Mouse (Mus musculus) lung, postnatal 0 days (tissue): ENCODE data around the gene Vmn1r4. TPM values are rescaled to one million over a fixed set of nuclear protein-coding genes. Genes with fewer than 3 reads are reported as not detected.
A peak's percentile ranks its signal among the peaks of the same experiment; 100 is the strongest.

Experiments
- ATAC-seq: fragments of 200-750 bp; cut with Nextera tagmentation; 2 replicates; pipeline ENCODE4 v1.8.0; 2017; ENCODE audit warnings: moderate library complexity
- DNase-seq: peaks from one replicate; pipeline ENCODE4 v3.0.0-alpha.2; 2016; ENCODE audit warnings: low spot score
- H3K27ac ChIP-seq: fragments of 300-500 bp; sonication (generic); 2 replicates; pipeline ENCODE4 v1.5.1; 2014; ENCODE audit warnings: antibody characterized with exemption, mild to moderate bottlenecking, low read length, mixed read lengths
- H3K27me3 ChIP-seq: fragments of 300-500 bp; sonication (generic); replicated peaks from 2 replicates; pipeline ENCODE4 v1.6.1; 2014; ENCODE audit warnings: low read length, mixed read lengths; ENCODE audit not compliant: insufficient read depth
- H3K36me3 ChIP-seq: fragments of 300-500 bp; sonication (generic); 2 replicates; pipeline ENCODE4 v1.6.1; 2014; ENCODE audit warnings: low read length, mixed read lengths; ENCODE audit not compliant: insufficient read depth
- H3K4me1 ChIP-seq: fragments of 300-500 bp; sonication (generic); 2 replicates; pipeline ENCODE4 v1.6.1; 2014; ENCODE audit warnings: antibody characterized with exemption, low read depth, low read length, mixed read lengths; ENCODE audit not compliant: insufficient read depth
- H3K4me2 ChIP-seq: fragments of 300-500 bp; sonication (generic); replicated peaks from 2 replicates; pipeline ENCODE4 v1.6.1; 2014; ENCODE audit warnings: low read depth, mild to moderate bottlenecking, low read length, moderate library complexity, mixed read lengths
- H3K4me3 ChIP-seq: fragments of 300-500 bp; sonication (generic); 2 replicates; pipeline ENCODE4 v1.5.1; 2014; ENCODE audit warnings: low read depth, low read length
- H3K9ac ChIP-seq: fragments of 300-500 bp; sonication (generic); replicated peaks from 2 replicates; pipeline ENCODE4 v1.6.1; 2014; ENCODE audit warnings: low read depth, mild to moderate bottlenecking
- H3K9me3 ChIP-seq: fragments of 300-500 bp; sonication (generic); 2 replicates; pipeline ENCODE4 v1.6.1; 2016; ENCODE audit warnings: low read length, mixed read lengths
- CTCF ChIP-seq: IDR thresholded peaks from 2 replicates; pipeline ENCODE4 v1.5.1; 2016; ENCODE audit warnings: antibody characterized with exemption, mild to moderate bottlenecking
- EP300 ChIP-seq: IDR thresholded peaks from 2 replicates; pipeline ENCODE4 v1.6.1; 2016; ENCODE audit warnings: antibody characterized with exemption, mild to moderate bottlenecking, control low read depth
- WGBS: fragments of 180-500 bp; shearing (Covaris S2); extraction: QIAGEN DNeasy Blood & Tissue Kit; methylation state at CpG from one replicate; pipeline ENCODE4 v1.1.7; 2014; 5-methylcytosine and 5-hydroxymethylcytosine counted together
- polyA plus RNA-seq: library from polyadenylated mRNA; unstranded; fragments of >200 nt; fragmentation: Nextera tagmentation; extraction: Ambion mirVana; gene quantifications from 2 replicates; pipeline ENCODE4 v1.2.1, GENCODE M21; 2015

The Vmn1r4 gene
- polyA plus RNA-seq, result 0.14 and 0.17 TPM in 2 replicates

- TF ChIP-seq EP300 (peak; percentile 78), CTCF (0 out of 2 replicates have a peak, but pooled peaks have one; percentile 2)
- WGBS, result 3% methylated on average over 64 of the region's 64 CpGs
- ATAC-seq (peak; percentile 98), DNase-seq (peak; percentile 97)
- H3K9ac ChIP-seq, result peak within 1 kb of the TSS; percentile 43
- no peaks in the 10 kb centered on the region for H3K9me3 ChIP-seq
- peak within 1 kb of the TSS; percentile 81 for H3K4me2 ChIP-seq
- peak within 1 kb of the TSS; percentile 81 for H3K4me3 ChIP-seq
- H3K27me3 ChIP-seq, result no peaks in the 10 kb centered on the region
- no peaks in the 10 kb centered on the region for H3K36me3 ChIP-seq
- no peaks in the 10 kb centered on the region for H3K4me1 ChIP-seq
- H3K27ac ChIP-seq, result peak within 1 kb of the TSS; percentile 84
Observed at GRCm38 (mm10) chr6:56923726-56924707, at the start of gene Vmn1r4, which contains the start of gene Nt5c3. TSS of gene Vmn1r4 (plus strand) at chr6:56924015. TSS of gene Nt5c3 (minus strand) at chr6:56923932.

GRCm38 (mm10) chr6:56876870-56877269 lies 46.9 kb upstream of the Vmn1r4 start:
- Histone ChIP-seq H3K9me3 (no peaks in the 10 kb centered on the region), H3K36me3 (peaks cover 4% of the 10 kb centered on the region), H3K27me3 (no peaks in the 10 kb centered on the region), H3K9ac (no peak overlapping the region), H3K4me2 (no peak overlapping the region), H3K4me1 (no peaks in the 10 kb centered on the region), H3K4me3 (no peak overlapping the region), H3K27ac (no peak overlapping the region)
- DNase-seq (no peak), ATAC-seq (no peak)
- 82% methylated on average over 4 of the region's 4 CpGs for WGBS
- no peak for TF ChIP-seq CTCF
- no peak for TF ChIP-seq EP300

GRCm38 (mm10) chr6:56877985-56878384 lies 45.8 kb upstream of the Vmn1r4 start:
- Histone ChIP-seq H3K36me3 (peaks cover 7% of the 10 kb centered on the region), H3K27ac (no peak overlapping the region), H3K4me3 (no peak overlapping the region), H3K9ac (no peak overlapping the region), H3K4me2 (no peak overlapping the region), H3K9me3 (no peaks in the 10 kb centered on the region), H3K27me3 (no peaks in the 10 kb centered on the region), H3K4me1 (no peaks in the 10 kb centered on the region)
- TF ChIP-seq EP300 (no peak), CTCF (no peak)
- DNase-seq (no peak), ATAC-seq (no peak)
- WGBS, result 86% methylated on average over 8 of the region's 8 CpGs

- DNase-seq (no peak), ATAC-seq (peak; percentile 26; the same call in 1 of the 2 replicates)
- H3K9me3 ChIP-seq, result no peaks in the 10 kb centered on the region
- H3K27ac ChIP-seq, result no peak overlapping the region
- 38% methylated on average over 1 of the region's 1 CpGs for WGBS
- H3K4me1 ChIP-seq, result no peaks in the 10 kb centered on the region
- H3K4me3 ChIP-seq, result no peak overlapping the region
- H3K4me2 ChIP-seq, result no peak overlapping the region
- H3K27me3 ChIP-seq, result no peaks in the 10 kb centered on the region
- peaks cover 14% of the 10 kb centered on the region for H3K36me3 ChIP-seq
- TF ChIP-seq CTCF (no peak), EP300 (no peak)
- no peak overlapping the region for H3K9ac ChIP-seq
Observed at GRCm38 (mm10) chr6:56879352-56879955, 44.4 kb upstream of the Vmn1r4 start.

DNA sequence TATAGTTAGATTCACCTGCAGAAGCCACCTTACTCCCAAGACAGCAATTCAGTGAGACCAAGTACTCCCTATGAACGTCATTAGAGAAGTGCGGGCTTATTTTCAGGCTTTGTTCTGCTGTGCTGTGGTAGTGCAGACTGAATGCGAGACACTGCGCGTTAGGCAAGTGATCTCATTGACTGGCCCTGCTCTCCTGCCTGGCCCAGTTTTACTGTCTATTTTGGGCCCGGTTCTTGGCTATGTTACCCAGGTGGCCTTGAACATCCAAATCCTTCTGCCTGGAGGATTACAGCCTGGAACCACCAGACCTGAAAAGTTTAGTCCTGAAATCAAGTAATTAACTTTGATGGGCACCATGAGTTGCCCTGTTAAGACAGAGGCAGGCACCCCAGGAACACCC lies 35.3 kb upstream of the Vmn1r4 start:
- Histone ChIP-seq H3K4me3 (no peak overlapping the region), H3K36me3 (peaks cover 10% of the 10 kb centered on the region; the same call in 1 of the 2 replicates), H3K27ac (no peak overlapping the region), H3K9ac (no peak overlapping the region), H3K4me1 (no peaks in the 10 kb centered on the region), H3K4me2 (no peak overlapping the region), H3K27me3 (no peaks in the 10 kb centered on the region), H3K9me3 (no peaks in the 10 kb centered on the region)
- WGBS, result 95% methylated on average over 6 of the region's 6 CpGs
- DNase-seq (no peak), ATAC-seq (no peak)
- no peak for TF ChIP-seq EP300
- TF ChIP-seq CTCF, result no peak

- Histone ChIP-seq H3K9ac (no peak overlapping the region), H3K36me3 (peaks cover 9% of the 10 kb centered on the region; the same call in 1 of the 2 replicates), H3K9me3 (no peaks in the 10 kb centered on the region), H3K4me2 (no peak overlapping the region), H3K4me3 (no peak overlapping the region), H3K4me1 (no peaks in the 10 kb centered on the region), H3K27ac (no peak overlapping the region), H3K27me3 (no peaks in the 10 kb centered on the region)
- TF ChIP-seq CTCF (no peak), EP300 (no peak)
- ATAC-seq (no peak), DNase-seq (no peak)
- 78% methylated on average over 2 of the region's 2 CpGs for WGBS
Observed at GRCm38 (mm10) chr6:56890762-56891161, 33.1 kb upstream of the Vmn1r4 start.
